Comparison of ENCODE assay signal across 42 mouse cellular contexts in the genomic region with DNA sequence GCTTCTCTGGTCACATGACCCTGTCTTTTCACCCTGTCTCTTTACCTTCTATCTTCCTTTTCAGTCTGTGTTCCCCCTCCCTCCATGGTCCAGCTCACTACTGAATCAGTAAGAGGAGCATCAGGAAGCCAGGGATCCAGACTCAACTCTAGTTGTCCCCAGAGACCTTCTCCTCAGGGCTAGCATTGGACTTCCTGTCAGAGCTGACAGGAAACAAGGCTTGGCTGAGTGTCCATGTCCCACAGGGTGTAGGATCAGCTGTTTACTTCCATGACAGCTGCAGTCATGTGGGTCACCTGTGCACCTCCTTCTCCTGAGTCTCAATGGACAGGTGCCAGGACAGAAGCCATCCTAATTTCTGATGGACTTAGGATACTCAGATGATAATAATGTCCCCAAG. TPM values are rescaled to one million over a fixed set of nuclear protein-coding genes. Genes with fewer than 3 reads are reported as not detected.
"Had no signal": no experiment of that assay in that cellular context is flagged by ENCODE, and none has a peak within 500 bp of the region (broad histone marks: within the 10 kb centered on the region; RNA-seq: fewer than 3 reads in every experiment).

No protein-coding gene starts in this region.

RNA-seq across cellular contexts. Expression of a gene that starts 8.0 kb away (rescaled TPM):
- total RNA-seq: heart, postnatal 10 days; heart, postnatal 14 days; heart, postnatal 25 days; heart, postnatal 36 days; heart, postnatal 4 days; hematopoietic stem cell, adult 5-6 weeks; hindbrain, postnatal 0 days; layer of hippocampus, adult 18-20 months; layer of hippocampus, adult 2 months; layer of hippocampus, adult 8-10 months; layer of hippocampus, postnatal 10 days; layer of hippocampus, postnatal 14 days; layer of hippocampus, postnatal 25 days; layer of hippocampus, postnatal 36 days; left cerebral cortex, adult 18-20 months; left cerebral cortex, adult 2 months; left cerebral cortex, adult 8-10 months had no signal
- polyA plus RNA-seq: heart, embryonic 10.5 days; heart, embryonic 11.5 days; heart, embryonic 12.5 days; heart, embryonic 13.5 days; heart, embryonic 14.5 days; heart, embryonic 16.5 days; hindbrain, embryonic 10.5 days; hindbrain, embryonic 11.5 days; hindbrain, embryonic 12.5 days; hindbrain, embryonic 13.5 days; hindbrain, embryonic 14.5 days; hindbrain, embryonic 15.5 days; hindbrain, embryonic 16.5 days; hindbrain, postnatal 0 days; inflammation-experienced regulatory T-cells, adult 6 months; intestine, embryonic 15.5 days; intestine, embryonic 16.5 days; intestine, postnatal 0 days; kidney, embryonic 14.5 days; kidney, embryonic 15.5 days; kidney, embryonic 16.5 days; kidney, postnatal 0 days; large intestine, adult 2 months had no signal

RNA-seq across cellular contexts. Expression of a gene that starts 39.9 kb away (rescaled TPM):
- total RNA-seq: heart, postnatal 10 days; heart, postnatal 14 days; heart, postnatal 25 days; heart, postnatal 36 days; heart, postnatal 4 days; hematopoietic stem cell, adult 5-6 weeks; hindbrain, postnatal 0 days; layer of hippocampus, adult 18-20 months; layer of hippocampus, adult 2 months; layer of hippocampus, adult 8-10 months; layer of hippocampus, postnatal 10 days; layer of hippocampus, postnatal 14 days; layer of hippocampus, postnatal 25 days; layer of hippocampus, postnatal 36 days; left cerebral cortex, adult 18-20 months; left cerebral cortex, adult 2 months had no signal
- polyA plus RNA-seq: heart, embryonic 10.5 days; heart, embryonic 11.5 days; heart, embryonic 12.5 days; heart, embryonic 13.5 days; heart, embryonic 14.5 days; heart, embryonic 15.5 days; heart, embryonic 16.5 days; heart, postnatal 0 days; hindbrain, embryonic 10.5 days; hindbrain, embryonic 11.5 days; hindbrain, embryonic 12.5 days; hindbrain, embryonic 13.5 days; hindbrain, embryonic 14.5 days; hindbrain, embryonic 16.5 days; hindbrain, postnatal 0 days; inflammation-experienced regulatory T-cells, adult 6 months; intestine, embryonic 15.5 days; intestine, embryonic 16.5 days; intestine, postnatal 0 days; kidney, adult 2 months; kidney, embryonic 14.5 days; kidney, embryonic 15.5 days; kidney, embryonic 16.5 days; kidney, postnatal 0 days; large intestine, adult 2 months had no signal
